Mouse (Mus musculus) left cerebral cortex, adult 18-20 months (tissue): Measurements from ENCODE around the gene Prss56. TPM values are rescaled to one million over a fixed set of nuclear protein-coding genes. Genes with fewer than 3 reads are reported as not detected.

Experiments used
- DNase-seq, 2 experiments: peaks; one replicate each; pipeline ENCODE4 v3.0.0; 2021 to 2022; ENCODE audit warnings: low spot score in 2 of 2, mixed read lengths in 1 of 2
- total RNA-seq, 2 experiments: library from RNA; stranded (reverse); gene quantifications; 2 replicates each; pipeline ENCODE4 v1.2.3; 2021

Gene Prss56
- total RNA-seq, 2 experiments from 2014 or later = 0.61 to 2.1 TPM

DNA sequence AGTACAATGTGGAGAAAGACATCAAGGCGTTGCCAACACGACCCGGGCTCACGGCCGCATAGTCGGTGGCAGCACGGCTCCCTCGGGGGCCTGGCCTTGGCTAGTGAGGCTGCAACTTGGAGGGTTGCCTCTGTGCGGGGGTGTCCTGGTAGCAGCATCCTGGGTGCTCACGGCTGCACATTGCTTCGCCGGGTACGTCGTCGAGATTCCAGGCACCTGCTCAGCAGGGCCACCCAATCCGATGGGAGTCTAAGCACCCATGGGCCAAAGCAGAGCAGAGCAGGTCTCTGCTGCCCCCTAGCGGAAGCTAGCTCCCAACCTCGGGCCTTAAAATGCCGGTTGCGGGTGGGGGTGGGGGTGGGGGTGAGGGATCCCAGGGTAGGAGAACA is 1.6 kb downstream of the Prss56 start:
- peak; percentile 65 to 79 for DNase-seq

DNA sequence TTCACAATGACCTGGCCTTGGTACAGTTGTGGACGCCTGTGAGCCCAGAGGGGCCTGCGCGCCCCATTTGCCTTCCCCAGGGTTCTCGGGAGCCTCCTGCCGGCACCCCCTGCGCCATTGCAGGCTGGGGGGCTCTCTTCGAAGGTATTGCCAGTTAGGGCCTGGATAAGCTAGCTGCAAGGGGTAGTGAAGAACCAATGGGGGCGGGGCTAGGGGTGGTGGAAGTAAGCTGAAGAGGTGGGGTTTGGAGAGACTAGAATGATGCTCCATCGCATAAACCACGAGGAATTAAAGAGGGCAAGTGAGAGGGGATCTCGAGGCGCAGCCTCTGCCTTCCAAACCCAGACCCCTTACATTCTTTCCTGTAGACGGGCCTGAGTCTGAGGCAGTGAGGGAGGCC is 2.4 kb downstream of the Prss56 start:
- DNase-seq = no peak

DNA sequence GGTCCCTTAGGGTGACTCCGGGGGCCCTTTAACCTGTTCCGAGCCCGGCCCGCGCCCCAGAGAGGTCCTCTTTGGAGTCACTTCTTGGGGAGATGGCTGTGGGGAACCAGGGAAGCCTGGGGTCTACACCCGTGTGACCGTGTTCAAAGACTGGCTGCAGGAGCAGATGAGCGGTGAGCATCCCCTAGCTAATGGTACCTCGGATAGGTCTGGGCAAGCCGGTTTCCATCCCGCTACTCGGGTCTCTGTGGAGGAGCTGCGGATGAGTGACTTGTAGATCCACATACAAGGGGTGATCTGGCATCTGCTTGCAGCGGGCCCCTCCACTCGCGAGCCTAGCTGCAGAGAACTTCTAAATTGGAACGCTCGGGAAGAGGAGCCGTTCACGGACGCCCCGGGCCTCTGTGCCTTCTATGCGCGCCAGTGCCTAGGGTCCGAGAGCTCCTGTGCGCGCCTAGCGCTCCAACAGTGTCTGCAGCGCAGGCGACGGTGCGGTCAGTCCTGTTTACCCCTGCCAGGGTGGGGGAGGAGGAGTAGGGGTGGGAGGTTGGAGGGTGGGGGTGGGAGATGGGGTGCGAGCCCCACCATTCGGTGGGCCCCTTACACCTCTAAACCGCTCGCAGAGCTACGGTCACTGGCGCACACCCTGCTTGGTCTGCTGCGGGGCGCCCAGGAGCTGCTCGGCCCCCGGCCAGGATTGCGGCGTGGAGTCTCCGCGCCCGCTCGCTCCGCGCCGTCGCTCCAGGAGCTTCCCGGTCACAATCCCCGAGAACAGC is 3.3 kb downstream of the Prss56 start:
- DNase-seq = no peak

DNA sequence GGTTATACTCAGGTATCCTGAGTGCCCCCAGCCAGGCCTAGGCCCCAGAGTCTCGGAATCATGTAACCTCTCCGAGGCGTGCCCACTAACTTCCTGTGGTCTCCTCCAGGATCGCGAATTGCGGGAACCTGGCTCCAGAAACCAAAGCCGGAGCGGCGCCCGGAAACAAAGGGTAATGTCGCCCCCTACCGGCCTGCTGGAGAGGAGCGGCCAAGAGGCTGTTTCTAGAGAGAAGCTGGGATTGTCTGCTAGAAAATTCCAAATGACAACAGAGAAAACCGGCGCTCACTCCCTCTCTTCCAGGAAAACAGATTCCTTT is 3.9 kb downstream of the Prss56 start:
- DNase-seq = peak; percentile 70 to 80

DNA sequence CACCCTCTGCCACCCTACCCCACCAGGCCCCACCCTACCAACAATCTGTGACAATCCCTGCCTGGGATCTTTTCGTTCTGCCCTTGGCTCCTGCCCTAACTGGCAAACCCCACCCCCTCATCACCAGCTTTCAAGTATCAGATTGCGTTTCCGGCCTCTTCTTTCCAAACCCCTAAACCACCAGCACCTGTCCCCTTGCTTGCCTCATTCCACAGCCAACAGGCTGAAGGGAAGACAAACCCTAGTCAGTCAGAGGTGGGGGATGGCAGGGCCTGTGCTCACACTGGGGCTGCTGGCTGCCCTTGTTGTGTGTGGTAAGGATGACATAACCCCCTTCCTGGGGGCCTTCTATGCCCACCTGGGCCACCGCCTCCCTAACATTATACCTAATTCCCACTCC is 7.3 kb downstream of the Prss56 start, which contains the start of gene Chrnd:
Gene Chrnd (plus strand): TSS at position 179 of the 400 bp plus-strand sequence.
- no peak for DNase-seq

DNA sequence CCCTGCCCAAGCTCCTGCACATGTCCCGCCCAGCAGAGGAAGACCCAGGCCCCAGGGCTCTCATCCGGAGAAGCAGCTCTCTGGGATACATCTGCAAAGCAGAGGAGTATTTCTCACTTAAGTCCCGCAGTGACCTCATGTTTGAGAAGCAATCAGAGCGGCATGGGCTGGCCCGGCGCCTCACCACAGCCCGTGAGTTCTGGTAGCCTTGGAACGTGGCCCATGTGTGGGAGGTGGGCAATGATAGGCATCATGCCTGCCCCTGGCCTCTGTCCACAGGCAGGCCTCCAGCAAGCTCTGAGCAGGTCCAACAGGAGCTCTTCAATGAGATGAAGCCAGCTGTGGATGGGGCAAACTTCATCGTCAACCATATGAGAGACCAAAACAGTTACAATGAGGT is 14.2 kb downstream of the Prss56 start:
- DNase-seq = no peak

DNA sequence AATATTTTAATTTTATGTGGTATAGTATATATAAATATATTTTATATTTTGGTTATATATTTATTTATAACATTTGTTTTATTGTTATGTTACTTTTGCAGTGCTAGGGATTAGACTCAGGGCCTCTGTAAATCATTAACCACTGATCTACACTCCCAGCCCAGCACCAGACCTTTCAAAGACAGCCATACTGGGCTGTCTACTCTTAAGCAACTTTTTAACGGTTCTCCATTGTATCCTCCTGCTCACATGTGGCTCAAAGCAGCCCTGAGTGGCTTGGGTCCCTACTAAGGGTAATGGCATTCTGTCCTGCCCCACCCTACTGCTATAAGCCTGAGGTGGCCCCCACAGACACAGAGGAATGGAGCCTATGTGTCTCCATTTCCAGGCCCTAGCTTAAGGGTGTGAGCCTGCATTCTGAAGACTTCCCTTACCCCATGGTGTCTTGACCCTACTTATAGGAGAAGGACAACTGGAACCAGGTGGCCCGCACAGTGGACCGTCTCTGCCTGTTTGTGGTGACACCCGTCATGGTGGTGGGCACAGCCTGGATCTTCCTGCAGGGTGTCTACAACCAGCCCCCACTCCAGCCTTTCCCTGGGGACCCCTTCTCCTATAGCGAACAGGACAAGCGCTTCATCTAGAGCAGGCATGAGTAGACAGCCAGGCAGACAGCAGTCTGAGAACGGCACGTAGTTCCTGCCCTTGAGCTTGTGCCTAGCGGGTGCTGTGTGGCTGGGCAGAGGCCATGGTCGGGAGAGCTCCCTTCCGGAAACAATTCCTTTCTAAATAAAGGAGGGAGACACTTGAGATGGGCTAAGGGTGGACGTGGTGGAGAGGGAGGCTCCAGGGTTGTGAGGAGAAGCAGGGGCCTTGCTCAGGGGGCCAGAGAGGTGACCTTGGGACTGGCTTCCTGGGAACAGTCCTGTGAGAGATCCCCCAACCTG is 15.3 kb downstream of the Prss56 start:
- DNase-seq = no peak

DNA sequence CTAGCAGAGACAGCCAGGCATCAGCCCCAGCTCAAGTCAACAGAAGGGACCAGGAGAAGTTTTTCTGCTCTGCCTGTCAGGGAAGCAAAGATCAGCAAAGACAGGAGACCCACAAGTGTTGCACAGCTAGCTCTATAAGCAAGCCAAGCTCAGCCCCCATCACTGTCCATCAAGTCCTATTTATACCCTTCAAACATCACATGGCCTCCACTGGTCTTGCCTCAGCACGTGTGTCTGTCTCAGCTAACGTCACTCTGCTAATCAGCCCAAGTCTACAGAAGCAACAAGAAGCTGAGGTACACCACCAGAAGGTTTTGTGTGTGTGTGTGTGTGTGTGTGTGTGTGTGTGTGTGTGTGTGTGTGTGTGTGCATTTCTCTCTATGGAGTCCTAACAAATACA is 17.7 kb downstream of the Prss56 start:
- no peak for DNase-seq

DNA sequence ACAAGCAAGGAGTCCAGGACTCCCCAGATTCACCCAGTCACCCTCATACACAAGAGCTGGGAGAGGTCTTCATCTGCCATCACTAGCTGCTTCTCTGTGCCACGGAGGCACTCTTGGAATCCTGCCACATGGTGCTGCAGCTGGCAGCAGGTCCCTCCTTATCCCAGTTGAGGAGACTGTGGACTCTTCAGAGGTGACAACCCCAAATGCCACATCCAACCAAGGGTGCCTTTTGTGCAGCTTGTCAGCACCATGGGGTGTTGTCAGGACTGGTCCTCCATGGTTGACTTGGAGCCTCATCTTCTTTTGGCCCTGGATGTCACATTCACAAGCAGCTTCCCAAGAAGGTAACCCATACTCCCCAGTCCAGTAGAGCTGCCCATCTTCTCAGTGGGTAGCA is 18.7 kb downstream of the Prss56 start:
- DNase-seq = no peak

DNA sequence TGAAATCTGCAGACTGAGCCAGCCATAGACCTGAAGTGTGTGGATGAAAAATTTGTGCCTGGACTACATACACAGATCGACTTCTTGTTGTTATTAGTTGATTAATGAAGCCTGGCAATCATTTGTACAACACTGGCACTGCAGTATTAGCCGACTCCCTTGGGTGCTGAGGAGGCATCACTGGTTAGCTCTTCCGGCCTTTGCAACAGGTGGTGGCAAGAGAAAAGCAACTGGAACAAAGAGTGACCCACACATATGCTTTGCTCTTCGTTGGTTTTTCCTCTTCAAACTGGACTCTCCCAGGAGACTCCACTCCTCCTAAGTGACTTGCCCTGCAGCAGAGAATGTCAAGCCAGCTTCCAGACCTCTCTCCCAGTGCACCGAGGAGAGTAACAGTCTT is 20.7 kb downstream of the Prss56 start:
- DNase-seq = no peak

DNA sequence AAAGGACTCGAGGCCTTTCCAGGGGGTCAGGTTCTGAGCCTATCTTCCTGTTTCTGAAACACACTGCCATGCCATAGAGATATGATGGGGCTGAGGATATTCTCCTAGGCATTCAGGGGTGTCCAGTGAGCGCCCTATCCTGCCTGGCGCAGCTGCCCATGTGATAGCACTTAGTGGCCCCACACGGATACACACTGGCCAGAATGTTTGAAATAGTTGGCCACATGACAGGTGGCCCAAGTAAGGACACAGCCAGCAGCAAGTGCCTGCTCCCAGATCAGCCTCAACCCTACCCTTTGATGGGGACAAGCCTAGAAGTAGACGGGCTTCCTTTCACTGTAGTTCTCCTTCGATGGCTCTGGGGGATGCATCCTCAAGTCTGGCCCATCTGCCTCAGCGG is 21.4 kb downstream of the Prss56 start, which contains the start of gene Chrng:
Gene Chrng (plus strand): TSS at position 193 of the 400 bp plus-strand sequence.
- no peak for DNase-seq

DNA sequence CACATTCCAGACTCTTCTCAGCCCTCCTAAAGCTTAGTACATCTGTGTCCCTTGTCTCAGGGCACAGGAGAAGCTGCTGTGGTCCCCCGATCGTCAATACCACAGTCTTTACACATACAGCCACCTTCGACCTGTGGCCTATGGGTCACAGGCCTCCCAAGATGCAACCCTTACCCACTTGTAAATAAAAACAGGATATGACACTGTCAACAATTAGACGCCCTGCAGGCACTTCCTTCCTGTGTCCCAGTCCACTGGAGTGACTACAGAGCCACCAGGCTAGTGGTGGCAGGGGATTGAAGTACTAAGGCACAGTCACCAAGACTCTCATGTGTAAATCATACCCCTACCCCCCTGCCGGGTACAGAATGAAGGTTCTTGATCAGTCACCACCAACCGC is 21.9 kb downstream of the Prss56 start:
- DNase-seq = no peak

DNA sequence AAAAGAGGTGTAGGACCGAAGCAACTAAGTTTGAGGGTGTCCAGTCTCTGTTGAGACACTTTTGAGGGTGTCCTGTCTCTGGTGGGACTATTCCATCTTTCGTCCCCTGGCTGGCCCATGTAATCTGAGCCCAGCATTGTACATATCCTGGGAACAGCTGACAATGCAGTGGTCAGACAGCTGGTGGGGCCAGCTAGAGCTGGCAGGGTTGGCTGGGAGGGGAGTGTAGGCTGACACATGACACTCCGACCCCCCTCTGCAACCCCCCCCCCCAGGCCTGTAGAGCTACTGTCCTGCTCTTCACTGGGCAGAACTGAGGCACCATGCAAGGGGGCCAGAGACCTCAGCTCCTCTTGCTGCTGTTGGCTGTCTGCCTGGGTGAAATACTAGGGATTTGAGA is 22.4 kb downstream of the Prss56 start:
- no peak for DNase-seq

DNA sequence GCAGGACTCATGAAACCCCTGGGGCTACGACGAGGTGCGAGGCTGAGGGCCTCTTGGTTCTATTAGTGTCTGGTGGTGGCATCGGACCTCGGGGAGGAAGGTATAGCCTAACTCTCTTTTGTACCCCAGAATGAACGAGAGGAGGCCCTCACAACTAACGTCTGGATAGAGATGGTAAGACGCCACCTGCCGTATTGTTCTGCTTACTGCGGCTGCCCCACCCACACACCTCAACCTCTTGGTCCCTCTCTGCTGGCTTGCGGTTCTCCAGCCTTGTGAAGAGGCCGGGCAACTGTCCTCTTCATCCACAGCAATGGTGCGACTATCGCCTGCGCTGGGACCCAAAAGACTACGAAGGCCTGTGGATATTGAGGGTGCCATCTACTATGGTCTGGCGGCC is 23.2 kb downstream of the Prss56 start:
- no peak for DNase-seq

DNA sequence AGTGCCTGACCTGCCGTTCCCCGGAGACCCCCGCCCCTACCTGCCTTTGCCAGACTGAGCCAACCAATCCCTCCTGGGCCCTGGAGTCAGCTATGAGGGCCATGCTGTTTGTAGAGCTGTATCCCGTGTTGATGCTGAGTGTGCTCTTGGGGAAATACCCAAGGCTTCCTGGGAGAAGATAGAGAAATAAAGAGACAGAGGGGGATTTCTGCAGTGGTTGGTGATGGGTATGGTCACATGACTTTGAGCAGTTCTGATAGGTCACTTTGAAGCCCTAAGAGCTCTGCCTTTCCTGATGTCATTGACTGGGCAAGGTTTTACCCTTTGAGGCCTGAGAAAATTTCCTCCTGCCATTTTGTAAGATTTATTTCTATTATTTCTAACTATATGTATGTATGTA is 28.3 kb downstream of the Prss56 start:
- DNase-seq = no peak

DNA sequence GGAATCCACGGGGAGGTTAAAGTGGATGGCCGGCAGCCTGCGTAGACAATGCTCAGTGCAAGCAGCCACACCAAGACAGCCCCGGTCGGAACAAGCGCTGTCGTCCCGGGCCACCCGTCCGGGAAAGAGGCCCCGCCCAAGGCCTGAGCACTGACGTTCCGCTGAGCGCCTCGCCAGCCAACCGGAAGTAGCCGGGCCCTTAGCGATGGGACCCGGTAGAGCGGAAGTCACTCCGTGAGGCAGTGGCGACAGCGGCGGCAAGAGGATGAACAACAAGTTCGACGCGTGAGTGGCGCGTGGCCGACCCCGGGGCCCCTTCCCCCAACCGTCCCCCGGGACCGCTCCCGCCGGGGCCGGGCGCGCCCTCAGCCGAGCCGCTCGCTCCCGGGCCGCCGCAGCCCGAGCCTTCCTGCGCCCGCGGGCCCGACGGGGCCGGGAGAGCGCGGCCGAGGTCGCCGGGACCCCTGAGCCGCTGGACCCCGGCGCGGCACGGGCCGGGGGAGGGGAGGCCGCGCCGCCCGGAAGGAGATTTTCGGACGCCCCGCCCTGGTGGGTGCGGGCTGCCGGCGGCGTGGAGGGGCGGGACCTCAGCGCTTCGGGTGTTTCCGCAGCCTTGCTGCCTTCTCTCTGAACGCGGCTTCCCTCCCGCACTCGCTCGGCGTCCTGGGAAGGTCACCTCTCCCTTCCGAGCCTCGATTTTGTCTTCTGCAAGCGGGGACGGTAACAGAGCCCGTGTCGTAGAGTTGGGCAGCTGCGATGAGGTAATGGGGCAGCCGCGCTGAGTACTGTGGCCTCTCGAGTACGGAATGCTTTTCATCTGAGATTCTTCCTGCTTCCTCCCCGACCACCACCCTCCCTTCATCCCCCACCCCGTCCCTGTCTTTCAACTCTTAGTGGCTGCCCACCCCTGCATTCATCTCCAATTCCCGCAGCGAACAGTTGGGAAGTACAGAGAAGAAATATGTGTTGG is 30.9 kb downstream of the Prss56 start, which contains the start of gene Eif4e2:
Gene Eif4e2 (plus strand): TSS at position 180 of the 970 bp plus-strand sequence.
- DNase-seq = peak; percentile 91 to 92

DNA sequence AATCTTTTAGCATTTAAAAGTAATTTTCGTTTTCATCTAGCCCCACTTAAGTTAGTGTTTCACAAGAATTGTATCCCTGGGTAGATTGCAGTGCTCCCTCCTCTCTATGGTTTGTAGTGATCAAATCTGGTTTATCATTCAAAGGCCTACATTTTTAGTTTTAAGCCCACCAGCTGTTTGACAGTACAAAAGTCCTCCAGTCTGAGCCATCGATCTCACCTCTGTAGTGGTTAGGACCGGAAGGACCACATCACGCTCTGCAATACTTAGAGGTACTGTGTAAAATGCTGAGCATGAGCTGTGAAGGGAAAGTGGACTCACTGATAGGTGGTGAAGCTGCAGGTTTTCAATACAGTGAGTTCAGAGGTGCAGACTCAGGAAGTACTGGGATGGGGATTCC is 31.6 kb downstream of the Prss56 start:
- no peak for DNase-seq

DNA sequence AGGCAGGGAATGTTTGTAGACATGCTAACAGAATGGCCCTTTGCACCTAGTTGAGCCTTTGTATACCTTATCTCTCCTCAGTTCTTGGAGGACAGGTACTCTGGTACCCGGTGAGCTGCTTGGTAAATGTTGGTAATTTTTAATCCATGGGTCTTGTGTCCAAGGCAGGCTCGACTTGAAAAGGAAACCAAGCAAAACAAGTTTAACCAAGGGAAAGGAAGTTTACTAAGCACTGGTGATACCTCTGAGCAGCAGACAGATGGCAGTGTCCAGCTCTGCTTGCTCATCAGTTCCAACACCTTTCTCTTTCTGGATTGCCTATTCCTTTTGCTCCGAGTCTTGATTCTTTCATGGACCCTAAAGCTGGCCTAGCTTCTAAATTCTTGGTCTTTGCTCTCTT is 34.8 kb downstream of the Prss56 start:
- DNase-seq = no peak

DNA sequence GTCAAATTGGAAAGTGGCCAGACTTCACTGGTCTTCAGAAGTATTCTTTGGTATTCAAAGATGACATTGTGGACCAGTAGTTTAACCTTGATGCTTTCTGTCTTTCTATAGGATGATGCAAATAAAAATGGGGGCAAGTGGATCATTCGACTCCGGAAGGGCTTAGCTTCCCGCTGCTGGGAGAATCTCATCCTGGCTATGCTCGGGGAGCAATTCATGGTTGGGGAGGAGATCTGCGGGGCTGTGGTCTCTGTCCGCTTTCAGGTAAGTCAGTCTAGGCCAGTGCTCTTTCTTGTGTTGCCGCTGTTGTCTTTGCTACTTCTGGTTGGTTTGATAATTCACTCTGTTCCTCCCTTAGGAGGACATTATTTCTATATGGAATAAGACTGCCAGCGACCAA is 42.6 kb downstream of the Prss56 start:
- DNase-seq = no peak

DNA sequence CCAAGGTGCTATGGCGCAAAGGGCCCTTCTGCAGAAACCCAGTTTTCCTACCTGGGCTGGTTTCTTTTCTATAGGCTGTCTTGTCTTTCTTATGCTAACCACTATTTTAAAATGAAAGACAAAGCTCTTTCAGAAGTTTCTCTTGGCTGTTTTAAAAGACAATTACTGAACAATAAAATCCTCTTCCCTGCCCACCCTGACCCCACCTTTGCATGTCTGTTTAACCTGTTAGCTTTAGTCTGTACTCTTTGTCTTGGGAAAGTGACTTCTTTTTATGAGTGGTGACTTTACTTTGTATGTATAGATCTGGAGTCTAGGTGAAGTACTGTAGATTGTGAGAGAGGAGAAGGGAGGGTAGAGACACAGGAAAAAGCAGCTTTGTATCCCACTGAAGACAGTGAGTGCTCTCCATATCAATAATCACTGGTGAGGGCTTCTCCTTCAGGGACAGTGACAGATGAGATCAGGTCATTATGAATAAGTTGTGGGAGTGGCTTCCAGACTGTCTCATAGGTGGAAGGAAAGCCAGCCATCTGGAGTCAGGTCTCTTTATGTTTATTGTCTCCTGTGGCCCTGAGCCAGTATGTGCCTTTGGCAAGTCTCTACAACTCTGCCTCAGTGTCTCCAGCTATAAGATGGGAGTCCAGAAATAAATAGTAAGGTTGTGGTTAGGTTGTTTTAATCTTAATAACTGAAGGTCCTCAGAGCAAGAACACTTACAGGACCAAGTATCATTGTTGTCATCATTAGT is 43.5 kb downstream of the Prss56 start:
- DNase-seq = no peak
